Mouse (Mus musculus): ENCODE measurements around the gene Smox.
A peak's percentile ranks its signal among the peaks of the same experiment; 100 is the strongest.

Gene Smox

DNA sequence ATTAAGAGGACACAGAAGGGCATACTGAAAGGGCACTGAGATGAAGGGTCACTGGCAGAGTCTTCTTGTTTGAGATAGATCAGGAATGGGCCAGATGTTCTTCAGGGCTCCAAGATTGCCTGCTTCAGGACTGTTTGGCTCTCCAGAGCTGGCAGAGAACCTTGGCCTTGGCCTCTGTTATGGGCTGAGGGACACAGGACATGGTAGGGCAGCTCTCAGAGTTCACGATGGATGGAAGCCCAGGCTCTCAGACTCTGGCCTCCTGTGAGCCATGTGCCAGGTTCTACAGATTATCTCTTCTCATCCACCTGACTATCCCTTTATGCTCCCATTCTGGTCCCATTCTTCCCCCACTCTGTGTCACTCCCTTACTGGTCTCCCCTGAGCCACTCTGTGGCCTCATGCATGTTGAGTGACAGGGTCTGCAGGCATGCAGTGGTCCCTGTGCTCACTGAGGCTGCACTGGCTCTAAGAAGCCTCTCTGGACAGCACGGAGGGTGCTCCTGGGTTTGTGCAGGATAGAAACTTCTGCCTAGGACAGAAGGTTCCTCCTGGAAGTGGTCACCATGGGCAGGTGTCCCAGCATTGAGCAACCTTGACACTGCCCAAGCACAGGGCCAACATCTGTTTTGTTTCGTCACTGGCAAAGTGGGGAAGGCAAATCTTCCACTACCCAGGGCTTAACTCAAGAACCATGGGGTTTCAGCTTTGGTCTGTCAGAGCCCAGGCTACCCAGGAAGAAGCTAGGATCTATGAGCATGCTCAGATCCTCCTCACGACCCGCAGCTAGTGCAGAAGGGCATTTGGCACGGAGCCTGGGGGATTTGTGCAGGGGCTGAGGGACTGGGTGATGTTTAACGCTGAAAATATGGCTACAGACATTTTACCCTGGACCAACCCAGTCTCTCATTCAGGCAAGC is 60.7 kb downstream of the Smox start:
- DNase-seq (ENCODE audit: low spot score in 2 of 2): no peak

DNA sequence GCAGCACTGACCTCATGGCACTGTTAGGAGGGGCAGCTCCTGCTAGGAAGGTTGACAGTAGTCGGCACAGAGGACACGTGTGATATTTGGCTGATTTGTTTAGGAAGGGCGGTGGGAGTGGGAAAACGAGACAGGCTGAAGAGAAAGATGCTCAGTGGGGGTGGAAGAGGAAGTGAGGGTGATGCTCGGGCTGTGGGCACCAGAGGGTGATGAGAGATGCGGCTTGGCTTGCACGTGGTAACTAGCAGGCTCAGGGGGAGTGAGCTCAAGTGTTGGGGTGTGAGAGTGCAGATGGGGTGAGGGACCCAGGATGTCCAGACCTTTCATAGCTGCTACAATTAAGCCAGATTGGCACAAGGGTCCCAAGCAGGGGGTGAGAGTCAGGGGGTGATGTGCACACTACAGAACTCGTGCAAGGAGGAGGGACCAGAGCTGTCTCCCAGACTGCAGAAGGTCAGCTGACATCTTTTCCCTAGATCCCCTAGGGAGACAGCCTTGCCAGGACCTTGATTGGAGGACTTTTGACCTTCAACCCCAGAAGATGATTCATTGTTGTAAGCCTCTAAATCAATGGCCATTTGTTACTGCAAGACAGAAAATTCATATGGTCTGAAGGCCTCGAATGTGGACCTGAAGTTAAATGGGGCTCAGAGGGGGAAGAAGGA is 61.6 kb downstream of the Smox start:
- no peak for DNase-seq (ENCODE audit: low spot score in 2 of 2)

DNA sequence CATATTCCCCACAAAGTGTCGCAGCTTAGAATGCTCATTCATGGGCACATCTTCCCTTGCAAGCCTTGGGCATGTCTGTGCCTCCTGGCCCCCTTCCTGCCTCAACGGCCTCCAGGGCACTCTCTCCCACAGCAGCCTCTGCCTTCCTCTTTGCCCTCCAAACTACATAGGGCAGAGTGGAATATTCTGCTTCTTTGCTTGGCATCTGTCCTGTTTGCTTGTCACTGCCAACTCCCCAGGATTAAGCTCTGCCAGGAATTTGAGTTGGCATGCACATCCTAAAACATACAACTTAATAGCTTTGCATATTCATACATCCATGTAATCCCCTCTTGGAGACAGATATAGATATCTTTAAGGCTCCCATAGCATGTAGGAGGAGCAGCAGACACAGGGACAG is 66.6 kb downstream of the Smox start:
- DNase-seq (ENCODE audit: low spot score in 2 of 2): no peak

DNA sequence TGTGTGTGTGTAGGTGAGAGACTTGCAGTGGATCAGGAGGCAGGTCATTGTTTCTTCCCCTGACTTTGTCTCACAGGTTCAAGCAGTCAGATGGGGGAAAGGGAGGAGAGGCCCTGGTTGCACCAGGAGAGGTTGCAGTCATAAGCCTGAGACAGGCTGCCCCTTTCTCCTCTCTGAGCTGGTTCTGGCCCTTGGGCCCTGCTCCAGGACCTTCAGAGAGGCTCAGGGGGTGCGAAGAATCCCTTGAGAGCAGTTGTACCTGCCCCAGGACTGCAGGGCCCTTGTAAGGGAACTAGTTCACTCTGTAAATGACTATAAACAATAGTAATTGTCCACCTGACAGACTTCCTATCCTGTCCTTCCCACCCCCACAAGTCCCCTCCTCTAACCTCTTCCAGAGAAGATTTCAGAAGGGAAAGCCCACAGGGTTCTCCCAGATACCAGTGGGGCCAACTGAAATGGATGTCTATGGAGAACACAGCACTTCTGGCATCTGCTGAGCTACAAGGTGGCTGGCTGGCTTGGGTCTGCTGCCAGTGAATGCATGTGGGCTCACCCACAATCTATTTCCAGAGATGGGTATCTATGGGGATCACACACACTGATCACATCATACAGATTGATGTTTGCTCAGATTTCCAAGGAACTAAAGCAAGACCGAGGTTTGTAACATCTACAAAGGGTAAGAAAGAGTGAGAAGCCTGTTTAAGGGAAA is 69.1 kb downstream of the Smox start:
- no peak for DNase-seq (ENCODE audit: low spot score in 2 of 2)

DNA sequence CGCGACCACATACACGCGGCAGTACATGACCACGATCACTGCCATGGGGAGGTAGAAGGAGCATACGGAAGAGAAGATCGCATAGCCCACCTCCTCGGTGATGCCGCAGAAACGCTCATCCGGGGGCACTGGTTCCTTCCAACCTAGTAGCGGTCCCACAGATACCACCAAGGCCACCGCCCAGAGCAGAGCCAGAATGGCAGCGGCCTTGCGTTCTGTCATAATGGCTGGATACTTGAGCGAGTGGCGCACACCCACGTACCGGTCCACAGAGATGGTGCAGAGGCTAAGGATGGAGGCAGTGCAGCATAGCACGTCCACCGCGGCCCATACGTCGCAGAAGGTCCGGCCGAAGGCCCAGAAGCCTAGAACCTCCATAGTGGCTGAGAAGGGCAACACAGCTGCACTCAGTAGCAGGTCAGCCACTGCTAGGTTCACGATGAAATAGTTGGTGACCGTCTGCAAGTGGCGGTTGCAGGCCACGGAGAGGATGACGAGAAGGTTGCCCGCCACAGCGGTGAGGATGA is 70.1 kb downstream of the Smox start:
- no peak for DNase-seq (ENCODE audit: low spot score in 2 of 2)

DNA sequence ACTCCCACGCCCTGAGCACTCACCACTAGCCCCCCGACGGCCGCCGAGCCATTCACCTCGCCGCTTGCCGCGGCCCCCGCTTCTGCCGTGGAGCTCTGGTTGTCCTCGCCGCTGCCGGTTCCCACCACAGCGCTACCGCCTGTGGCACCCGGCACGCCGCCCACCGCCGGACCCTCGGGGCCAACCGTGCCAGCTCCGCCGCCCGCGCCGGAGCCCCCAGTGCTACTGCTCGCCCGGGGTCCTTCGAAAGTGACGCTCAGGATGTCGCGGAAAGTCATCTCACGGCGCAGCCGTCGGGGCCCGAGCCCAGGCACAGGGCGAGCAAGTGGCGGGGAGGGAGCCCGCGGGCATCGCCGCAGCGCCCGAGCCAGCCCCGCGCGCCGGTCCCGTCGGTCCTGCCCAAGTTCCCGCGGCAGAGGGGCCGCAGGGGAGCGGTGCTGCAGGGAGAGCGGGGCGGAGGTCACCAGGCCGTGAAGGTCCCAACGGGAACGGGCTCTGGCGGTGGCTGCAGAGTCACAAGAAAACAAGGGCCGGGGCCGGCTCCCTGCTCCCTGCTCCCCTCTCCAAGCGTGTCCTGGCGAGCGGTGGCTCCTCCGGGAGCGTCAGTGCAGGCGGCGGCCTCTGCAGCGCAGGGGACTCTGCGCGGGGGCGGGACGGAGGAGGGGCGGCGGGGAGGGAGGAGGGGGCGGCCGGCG is 70.7 kb downstream of the Smox start, which contains the start of gene Adra1d:
Gene Adra1d (minus strand): TSS at position 393 of the 695 bp plus-strand sequence.
- DNase-seq (ENCODE audit: low spot score in 2 of 2): no peak

DNA sequence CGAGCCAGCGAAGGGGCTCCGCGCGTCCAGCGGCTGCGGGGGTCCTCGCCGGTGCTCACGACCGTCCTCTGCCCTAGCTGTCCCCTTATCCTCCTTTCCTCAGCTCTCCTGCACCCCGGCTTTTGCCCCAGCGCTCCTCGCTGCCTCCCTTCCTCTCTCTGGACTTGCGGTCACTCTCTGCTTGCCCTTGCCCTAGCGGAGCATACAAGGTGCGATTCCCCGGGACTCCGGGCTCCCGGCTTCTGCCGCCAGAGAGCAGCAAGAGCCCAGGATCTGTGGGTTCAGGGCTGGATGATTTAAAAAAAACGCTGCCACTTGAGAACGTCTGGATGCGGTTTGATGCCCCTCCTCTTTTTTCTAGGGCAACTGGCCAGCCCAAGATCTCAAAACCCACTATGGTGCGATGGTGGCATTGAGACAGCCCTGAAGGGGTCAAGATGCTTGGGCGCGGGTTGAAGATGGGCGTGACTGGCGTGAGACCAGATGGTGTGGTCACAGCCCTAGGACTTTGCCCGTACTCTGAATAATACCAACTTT is 71.4 kb downstream of the Smox start:
- DNase-seq (ENCODE audit: low spot score in 2 of 2): peak; percentile 57 to 64
